Mouse (Mus musculus): Measurements from ENCODE around the gene Zc3h6. TPM values are rescaled to one million over a fixed set of nuclear protein-coding genes. Genes with fewer than 3 reads are reported as not detected.
A peak's percentile ranks its signal among the peaks of the same experiment; 100 is the strongest.

The Zc3h6 gene
- total RNA-seq (2014; rRNA removed) (6.8 and 8.9 TPM in 2 replicates), polyA plus RNA-seq (2015; fragmentation: Nextera tagmentation; extraction: Ambion mirVana) (4.8 and 5.9 TPM in 2 replicates)

GRCm38 (mm10) chr2:128966641-128967580 is at the start of gene Zc3h6:
Zc3h6 (plus strand) TSS chr2:128967402.
- Histone ChIP-seq H3K9ac (replicated peaks; ENCODE audit: low read length, poor library complexity, severe bottlenecking) (peak within 1 kb of the TSS; percentile 100), H3K4me2 (ENCODE audit: low read depth, low read length, poor library complexity, severe bottlenecking) (peak within 1 kb of the TSS; percentile 67), H3K4me1 (ENCODE audit: insufficient read depth, low read length) (0 out of 2 replicates have a peak, but pooled peaks cover 7% of the 10 kb centered on the region), H3K27me3 (ENCODE audit: insufficient read depth, low read length) (no peaks in the 10 kb centered on the region), H3K9me3 (ENCODE audit: low read length) (no peaks in the 10 kb centered on the region), H3K36me3 (ENCODE audit: insufficient read depth, low read length) (no peaks in the 10 kb centered on the region), H3K27ac (ENCODE audit: low read depth, low read length) (peak within 1 kb of the TSS; percentile 100), H3K4me3 (ENCODE audit: low read depth, low read length) (peak within 1 kb of the TSS; percentile 90)
- under 1% methylated on average over 63 of the region's 65 CpGs for WGBS
- no peak for TF ChIP-seq CTCF (IDR thresholded peaks at IDR 0.05)
- ATAC-seq (ENCODE audit: low FRiP score) (peak; percentile 98), DNase-seq (ENCODE audit: low spot score) (peak; percentile 100)

DNA sequence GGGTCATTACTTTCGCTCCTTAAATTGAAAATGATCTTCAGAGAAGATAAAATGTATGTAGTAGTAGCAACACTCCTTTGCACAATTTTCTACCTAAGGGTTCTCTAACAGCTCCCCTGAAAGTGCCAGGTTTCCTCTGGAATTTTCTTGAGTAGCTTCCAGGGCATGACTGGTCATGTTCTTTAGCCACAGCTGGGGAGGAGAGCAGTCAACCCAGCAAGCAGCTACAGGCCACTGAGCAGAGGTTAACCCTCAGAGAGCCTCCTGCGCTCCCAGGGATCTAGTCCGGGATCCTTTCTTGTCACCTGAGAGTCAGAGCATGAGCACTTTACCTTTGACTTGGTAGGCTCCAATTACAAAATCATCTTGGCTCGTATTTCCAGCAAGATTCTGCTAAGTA is 42.4 kb upstream of the Zc3h6 start:
- Histone ChIP-seq H3K27me3 (ENCODE audit: insufficient read depth, low read length) (no peaks in the 10 kb centered on the region), H3K9ac (replicated peaks; ENCODE audit: low read length, poor library complexity, severe bottlenecking) (no peak overlapping the region), H3K4me3 (ENCODE audit: low read depth, low read length) (no peak overlapping the region), H3K9me3 (ENCODE audit: low read length) (no peaks in the 10 kb centered on the region), H3K4me1 (ENCODE audit: insufficient read depth, low read length) (no peaks in the 10 kb centered on the region), H3K27ac (ENCODE audit: low read depth, low read length) (no peak overlapping the region), H3K36me3 (ENCODE audit: insufficient read depth, low read length) (peaks cover 13% of the 10 kb centered on the region; the same call in 1 of the 2 replicates), H3K4me2 (ENCODE audit: low read depth, low read length, poor library complexity, severe bottlenecking) (no peak overlapping the region)
- no peak for TF ChIP-seq CTCF (IDR thresholded peaks at IDR 0.05)
- no peak for DNase-seq (ENCODE audit: low spot score)
- no peak for ATAC-seq (ENCODE audit: low FRiP score)
- WGBS: 92% methylated on average over 4 of the region's 4 CpGs

DNA sequence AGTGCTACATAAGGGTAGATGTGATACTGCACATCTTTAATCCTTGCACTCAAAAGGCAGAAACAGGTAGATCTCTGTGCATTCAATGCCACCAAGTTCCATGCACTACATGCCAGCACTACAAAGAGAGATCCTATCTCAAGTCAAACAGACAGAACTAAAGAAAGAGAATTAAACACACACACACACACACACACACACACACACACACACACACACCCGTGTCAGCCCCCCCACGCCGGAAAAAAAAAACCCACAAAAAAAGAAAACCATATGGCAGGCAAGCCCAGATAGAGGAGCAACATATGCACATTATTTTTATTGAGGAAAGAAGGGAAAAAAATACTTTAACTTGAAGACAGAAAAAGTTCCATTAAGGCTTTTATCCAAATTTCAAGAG is 38.8 kb upstream of the Zc3h6 start:
- 92% methylated on average over 3 of the region's 3 CpGs for WGBS
- Histone ChIP-seq H3K4me1 (ENCODE audit: insufficient read depth, low read length) (no peaks in the 10 kb centered on the region), H3K9me3 (ENCODE audit: low read length) (no peaks in the 10 kb centered on the region), H3K4me3 (ENCODE audit: low read depth, low read length) (no peak overlapping the region), H3K27me3 (ENCODE audit: insufficient read depth, low read length) (no peaks in the 10 kb centered on the region), H3K36me3 (ENCODE audit: insufficient read depth, low read length) (peaks cover 27% of the 10 kb centered on the region), H3K9ac (replicated peaks; ENCODE audit: low read length, poor library complexity, severe bottlenecking) (no peak overlapping the region), H3K4me2 (ENCODE audit: low read depth, low read length, poor library complexity, severe bottlenecking) (no peak overlapping the region), H3K27ac (ENCODE audit: low read depth, low read length) (no peak overlapping the region)
- ATAC-seq (ENCODE audit: low FRiP score): no peak
- DNase-seq (ENCODE audit: low spot score): no peak
- no peak for TF ChIP-seq CTCF (IDR thresholded peaks at IDR 0.05)

- Histone ChIP-seq H3K4me2 (ENCODE audit: low read depth, low read length, poor library complexity, severe bottlenecking) (no peak overlapping the region), H3K4me3 (ENCODE audit: low read depth, low read length) (no peak overlapping the region), H3K9ac (replicated peaks; ENCODE audit: low read length, poor library complexity, severe bottlenecking) (no peak overlapping the region), H3K4me1 (ENCODE audit: insufficient read depth, low read length) (no peaks in the 10 kb centered on the region), H3K27me3 (ENCODE audit: insufficient read depth, low read length) (no peaks in the 10 kb centered on the region), H3K27ac (ENCODE audit: low read depth, low read length) (no peak overlapping the region), H3K9me3 (ENCODE audit: low read length) (no peaks in the 10 kb centered on the region), H3K36me3 (ENCODE audit: insufficient read depth, low read length) (peaks cover 20% of the 10 kb centered on the region)
- no peak for ATAC-seq (ENCODE audit: low FRiP score)
- no peak for DNase-seq (ENCODE audit: low spot score)
- no peak for TF ChIP-seq CTCF (IDR thresholded peaks at IDR 0.05)
Measured at GRCm38 (mm10) chr2:128930704-128931103, 36.5 kb upstream of the Zc3h6 start.

GRCm38 (mm10) chr2:128936256-128936655 is 30.9 kb upstream of the Zc3h6 start:
- H3K36me3 ChIP-seq (ENCODE audit: insufficient read depth, low read length): peaks cover 17% of the 10 kb centered on the region
- no peak overlapping the region for H3K27ac ChIP-seq (ENCODE audit: low read depth, low read length)
- 92% methylated on average over 3 of the region's 3 CpGs for WGBS
- H3K4me1 ChIP-seq (ENCODE audit: insufficient read depth, low read length): no peaks in the 10 kb centered on the region
- ATAC-seq (ENCODE audit: low FRiP score): no peak
- no peaks in the 10 kb centered on the region for H3K9me3 ChIP-seq (ENCODE audit: low read length)
- H3K9ac ChIP-seq (replicated peaks; ENCODE audit: low read length, poor library complexity, severe bottlenecking): no peak overlapping the region
- no peak overlapping the region for H3K4me2 ChIP-seq (ENCODE audit: low read depth, low read length, poor library complexity, severe bottlenecking)
- no peaks in the 10 kb centered on the region for H3K27me3 ChIP-seq (ENCODE audit: insufficient read depth, low read length)
- no peak overlapping the region for H3K4me3 ChIP-seq (ENCODE audit: low read depth, low read length)
- no peak for TF ChIP-seq CTCF (IDR thresholded peaks at IDR 0.05)
- DNase-seq (ENCODE audit: low spot score): no peak

All from midbrain, postnatal 0 days (tissue).